Mouse (Mus musculus): ENCODE results near the gene Zfp652. TPM values are rescaled to one million over a fixed set of nuclear protein-coding genes. Genes with fewer than 3 reads are reported as not detected.
A peak's percentile ranks its signal among the peaks of the same experiment; 100 is the strongest.
"Not testable (repeated sequence)": the region's sequence is repeated elsewhere in the genome, so short reads cannot be mapped to it uniquely, and the experiment has no call there.

Gene Zfp652
- polyA plus RNA-seq (2014; fragmentation: Nextera tagmentation; extraction: Ambion mirVana), result 13.6 and 13.7 TPM in 2 replicates

DNA sequence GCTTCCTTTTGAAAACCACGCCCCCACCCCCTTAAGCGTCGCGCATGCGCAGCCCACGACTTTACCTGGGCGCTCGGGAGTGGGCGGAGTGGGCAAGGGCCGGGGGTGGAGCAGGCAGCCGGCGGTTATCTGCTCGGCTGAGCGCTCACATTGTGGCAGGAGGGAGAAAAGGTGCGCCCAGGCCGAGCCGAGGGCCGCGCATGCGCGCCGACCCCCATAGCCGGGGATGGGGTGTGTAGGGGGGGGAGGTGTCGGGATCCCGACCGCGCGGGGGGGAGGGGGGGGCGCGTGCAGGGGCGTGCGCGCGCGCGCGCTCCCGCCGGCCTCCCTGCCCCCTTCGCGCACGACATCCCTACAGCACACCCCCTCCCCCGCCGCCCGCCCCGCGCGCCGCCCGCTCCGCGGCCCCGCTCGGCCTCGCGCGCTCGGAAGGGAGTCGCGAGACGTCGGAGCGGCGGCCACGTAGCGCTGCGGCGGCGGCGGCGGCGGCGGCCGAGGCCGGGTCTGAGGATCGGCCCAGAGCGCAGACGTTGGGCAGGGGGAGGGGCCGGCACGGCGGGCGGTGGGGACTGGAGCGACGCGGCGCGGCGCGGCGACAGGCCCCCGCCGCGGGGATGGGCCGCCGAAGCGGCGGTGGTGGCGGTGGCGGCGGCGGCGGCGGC, at the start of gene Zfp652:
Gene Zfp652, plus strand, starts transcription at position 111 of the 662 bp plus-strand sequence.
- Histone ChIP-seq H3K4me1 (replicated peaks; ENCODE audit: control insufficient read depth, insufficient read depth, low read length) (peaks cover 4% of the 10 kb centered on the region; the same call in 1 of the 2 replicates), H3K9ac (ENCODE audit: low read depth, low read length) (peak within 1 kb of the TSS; percentile 96), H3K36me3 (ENCODE audit: control insufficient read depth, insufficient read depth, low read length) (no peaks in the 10 kb centered on the region), H3K4me3 (ENCODE audit: low read depth, low read length) (peak within 1 kb of the TSS; percentile 92), H3K27ac (ENCODE audit: low read depth, low read length) (peak within 1 kb of the TSS; percentile 98), H3K4me2 (replicated peaks; ENCODE audit: low read depth, low read length) (peak within 1 kb of the TSS; percentile 84), H3K9me3 (ENCODE audit: control insufficient read depth, low read length) (no peaks in the 10 kb centered on the region), H3K27me3 (ENCODE audit: control insufficient read depth, insufficient read depth, low read length) (no peaks in the 10 kb centered on the region)
- ATAC-seq (ENCODE audit: low FRiP score) (peak; percentile 91), DNase-seq (ENCODE audit: low spot score) (peak; percentile 91)
- WGBS, result under 1% methylated on average over 25 of the region's 103 CpGs

DNA sequence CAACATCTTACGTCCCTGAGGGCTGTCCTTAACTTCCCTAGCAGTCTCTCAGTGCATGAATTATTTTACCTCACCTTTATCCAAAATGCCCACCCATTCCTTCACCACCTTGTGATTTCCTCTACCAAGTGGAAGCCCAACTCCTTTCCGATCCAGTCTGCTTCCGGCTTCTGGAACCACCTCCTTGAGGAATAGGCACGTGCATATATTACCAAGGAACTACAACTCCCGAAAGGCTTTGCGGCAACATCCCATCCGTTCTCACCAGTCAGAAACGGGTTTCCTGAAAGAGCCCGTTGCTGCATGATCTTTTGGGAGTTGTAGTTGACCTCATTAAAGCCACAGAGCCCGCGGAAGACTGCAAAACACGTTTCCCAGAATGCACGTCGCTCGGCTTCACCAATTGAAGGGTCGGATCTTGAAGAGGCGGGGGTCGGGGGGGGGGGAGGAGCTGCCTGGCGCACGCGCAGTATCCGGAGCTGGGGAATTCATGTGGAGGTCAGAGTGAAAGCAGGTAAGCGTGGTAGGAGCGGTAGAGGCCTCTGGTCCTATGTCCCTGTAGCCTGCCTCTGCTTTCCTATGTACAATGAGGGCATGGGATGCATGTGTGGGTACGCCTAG, 45.8 kb upstream of the Zfp652 start, which contains the start of gene Phb:
Gene Phb, plus strand, starts transcription at position 429 of the 621 bp plus-strand sequence.
- H3K4me3 ChIP-seq (ENCODE audit: low read depth, low read length), result peak within 1 kb of the TSS; percentile 72
- H3K9me3 ChIP-seq (ENCODE audit: control insufficient read depth, low read length), result no peaks in the 10 kb centered on the region
- no peaks in the 10 kb centered on the region for H3K27me3 ChIP-seq (ENCODE audit: control insufficient read depth, insufficient read depth, low read length)
- H3K9ac ChIP-seq (ENCODE audit: low read depth, low read length), result peak within 1 kb of the TSS; percentile 79
- H3K27ac ChIP-seq (ENCODE audit: low read depth, low read length), result no peak within 1 kb of the TSS
- ATAC-seq (ENCODE audit: low FRiP score) (peak; percentile 95), DNase-seq (ENCODE audit: low spot score) (peak; percentile 97)
- no peaks in the 10 kb centered on the region for H3K36me3 ChIP-seq (ENCODE audit: control insufficient read depth, insufficient read depth, low read length)
- 0 out of 2 replicates have a peak, but pooled peaks cover 2% of the 10 kb centered on the region for H3K4me1 ChIP-seq (replicated peaks; ENCODE audit: control insufficient read depth, insufficient read depth, low read length)
- H3K4me2 ChIP-seq (replicated peaks; ENCODE audit: low read depth, low read length), result peak within 1 kb of the TSS; percentile 91
- 2% methylated on average over 25 of the region's 25 CpGs for WGBS

DNA sequence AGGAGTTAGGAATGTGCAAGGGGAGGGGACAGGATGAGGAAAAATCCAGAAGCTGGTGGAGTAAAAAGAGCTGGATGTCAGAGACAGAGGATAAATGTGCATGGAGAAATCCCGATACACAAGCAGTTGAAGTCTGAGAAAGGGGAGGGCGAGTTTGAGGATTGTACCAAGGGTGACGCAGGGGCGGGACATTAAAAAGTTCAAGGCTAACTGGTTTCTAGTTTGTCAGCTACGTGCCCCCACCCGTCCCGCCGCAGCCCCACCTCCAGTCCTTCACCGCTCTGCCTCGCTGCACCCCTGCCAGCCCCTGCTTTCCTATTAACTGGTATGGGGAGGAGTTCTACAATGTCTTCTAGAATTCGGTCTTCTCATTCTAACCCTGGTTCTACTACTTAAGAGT, 45.3 kb upstream of the Zfp652 start:
- H3K4me1 ChIP-seq (replicated peaks; ENCODE audit: control insufficient read depth, insufficient read depth, low read length), result 0 out of 2 replicates have a peak, but pooled peaks cover 2% of the 10 kb centered on the region
- DNase-seq (ENCODE audit: low spot score), result no peak
- H3K4me3 ChIP-seq (ENCODE audit: low read depth, low read length), result peak overlapping the region; percentile 72
- no peak overlapping the region for H3K27ac ChIP-seq (ENCODE audit: low read depth, low read length)
- ATAC-seq (ENCODE audit: low FRiP score), result no peak; the same call in 1 of the 2 replicates
- H3K9ac ChIP-seq (ENCODE audit: low read depth, low read length), result peak overlapping the region; percentile 79
- H3K27me3 ChIP-seq (ENCODE audit: control insufficient read depth, insufficient read depth, low read length), result no peaks in the 10 kb centered on the region
- no peaks in the 10 kb centered on the region for H3K36me3 ChIP-seq (ENCODE audit: control insufficient read depth, insufficient read depth, low read length)
- 5% methylated on average over 11 of the region's 11 CpGs for WGBS
- no peaks in the 10 kb centered on the region for H3K9me3 ChIP-seq (ENCODE audit: control insufficient read depth, low read length)
- peak overlapping the region; percentile 91 for H3K4me2 ChIP-seq (replicated peaks; ENCODE audit: low read depth, low read length)

DNA sequence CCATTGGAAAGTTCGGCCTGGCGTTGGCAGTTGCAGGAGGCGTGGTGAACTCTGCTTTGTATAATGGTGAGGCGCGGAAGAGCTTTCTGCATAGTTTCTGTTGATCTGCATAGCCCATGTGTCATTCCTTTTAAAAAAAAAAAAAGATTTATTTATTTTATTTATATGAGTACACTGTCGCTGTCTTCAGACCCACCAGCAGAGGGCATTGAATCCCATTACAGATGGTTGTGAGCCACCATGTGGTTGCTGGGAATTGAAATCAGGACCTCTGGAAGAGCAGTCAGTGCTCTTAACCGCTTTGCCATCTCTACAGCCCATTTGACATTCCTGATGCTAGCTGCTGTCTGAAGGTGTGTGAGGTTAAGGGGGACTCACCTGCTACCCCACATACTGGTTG, 44.4 kb upstream of the Zfp652 start:
- not testable (repeated sequence) for ATAC-seq (ENCODE audit: low FRiP score); H3K9me3 ChIP-seq (ENCODE audit: control insufficient read depth, low read length); H3K27me3 ChIP-seq (ENCODE audit: control insufficient read depth, insufficient read depth, low read length); H3K4me2 ChIP-seq (replicated peaks; ENCODE audit: low read depth, low read length); DNase-seq (ENCODE audit: low spot score); H3K4me3 ChIP-seq (ENCODE audit: low read depth, low read length); H3K9ac ChIP-seq (ENCODE audit: low read depth, low read length); H3K4me1 ChIP-seq (replicated peaks; ENCODE audit: control insufficient read depth, insufficient read depth, low read length); H3K27ac ChIP-seq (ENCODE audit: low read depth, low read length); H3K36me3 ChIP-seq (ENCODE audit: control insufficient read depth, insufficient read depth, low read length)
- 92% methylated on average over 7 of the region's 7 CpGs for WGBS

DNA sequence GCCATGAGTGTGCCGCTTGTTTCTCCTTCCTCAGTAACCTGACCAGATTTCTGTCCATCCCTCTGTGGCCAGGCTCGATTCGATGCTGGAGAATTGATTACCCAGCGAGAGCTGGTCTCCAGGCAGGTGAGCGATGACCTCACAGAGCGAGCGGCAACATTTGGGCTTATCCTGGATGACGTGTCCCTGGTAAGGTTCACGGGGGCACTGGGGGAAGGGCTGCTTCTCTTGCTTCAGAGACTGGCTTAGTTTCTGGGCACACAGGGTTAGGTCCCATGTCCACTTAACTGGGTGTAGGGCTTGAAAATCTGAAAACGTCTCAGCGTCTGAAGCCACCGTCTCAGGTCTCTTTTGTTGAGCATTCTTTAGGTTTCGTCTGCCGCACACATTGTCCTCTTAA, 37.0 kb upstream of the Zfp652 start:
- DNase-seq (ENCODE audit: low spot score), result no peak
- no peak for ATAC-seq (ENCODE audit: low FRiP score)
- no peak overlapping the region for H3K4me2 ChIP-seq (replicated peaks; ENCODE audit: low read depth, low read length)
- H3K27me3 ChIP-seq (ENCODE audit: control insufficient read depth, insufficient read depth, low read length), result no peaks in the 10 kb centered on the region
- no peaks in the 10 kb centered on the region for H3K36me3 ChIP-seq (ENCODE audit: control insufficient read depth, insufficient read depth, low read length)
- peak overlapping the region; percentile 58; the same call in 1 of the 2 replicates for H3K27ac ChIP-seq (ENCODE audit: low read depth, low read length)
- no peaks in the 10 kb centered on the region; the same call in 1 of the 2 replicates for H3K4me1 ChIP-seq (replicated peaks; ENCODE audit: control insufficient read depth, insufficient read depth, low read length)
- H3K4me3 ChIP-seq (ENCODE audit: low read depth, low read length), result no peak overlapping the region
- no peaks in the 10 kb centered on the region for H3K9me3 ChIP-seq (ENCODE audit: control insufficient read depth, low read length)
- H3K9ac ChIP-seq (ENCODE audit: low read depth, low read length), result no peak overlapping the region
- 89% methylated on average over 14 of the region's 14 CpGs for WGBS

DNA sequence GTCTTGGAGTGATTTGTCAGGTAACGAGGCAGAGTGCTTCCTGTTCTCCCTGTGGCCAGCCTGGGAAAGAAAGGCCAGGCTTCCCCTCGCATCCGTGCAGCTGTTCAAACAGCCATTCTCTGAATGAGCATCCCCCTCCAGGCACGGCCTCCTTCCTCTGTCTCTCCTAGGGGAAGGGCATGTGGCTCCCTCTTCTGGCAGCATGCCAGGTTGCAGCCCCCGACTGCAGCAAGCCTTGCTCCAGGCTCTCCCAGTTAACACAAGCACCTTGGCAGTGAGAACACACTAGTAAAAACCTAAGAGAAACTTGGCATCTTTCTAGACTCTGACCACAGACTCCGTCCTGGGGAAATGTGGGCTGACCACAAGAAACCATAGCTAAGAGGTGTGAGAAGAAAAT, 36.2 kb upstream of the Zfp652 start:
- H3K9me3 ChIP-seq (ENCODE audit: control insufficient read depth, low read length), result no peaks in the 10 kb centered on the region
- no peaks in the 10 kb centered on the region; the same call in 1 of the 2 replicates for H3K4me1 ChIP-seq (replicated peaks; ENCODE audit: control insufficient read depth, insufficient read depth, low read length)
- 0 out of 2 replicates have a peak overlapping the region, but pooled peaks have one; percentile 15 for H3K9ac ChIP-seq (ENCODE audit: low read depth, low read length)
- 26% methylated on average over 6 of the region's 6 CpGs for WGBS
- no peaks in the 10 kb centered on the region for H3K27me3 ChIP-seq (ENCODE audit: control insufficient read depth, insufficient read depth, low read length)
- no peak overlapping the region; the same call in 1 of the 2 replicates for H3K27ac ChIP-seq (ENCODE audit: low read depth, low read length)
- ATAC-seq (ENCODE audit: low FRiP score) (peak; percentile 40; the same call in 1 of the 2 replicates), DNase-seq (ENCODE audit: low spot score) (peak; percentile 91)
- no peak overlapping the region for H3K4me2 ChIP-seq (replicated peaks; ENCODE audit: low read depth, low read length)
- no peak overlapping the region for H3K4me3 ChIP-seq (ENCODE audit: low read depth, low read length)
- no peaks in the 10 kb centered on the region for H3K36me3 ChIP-seq (ENCODE audit: control insufficient read depth, insufficient read depth, low read length)

DNA sequence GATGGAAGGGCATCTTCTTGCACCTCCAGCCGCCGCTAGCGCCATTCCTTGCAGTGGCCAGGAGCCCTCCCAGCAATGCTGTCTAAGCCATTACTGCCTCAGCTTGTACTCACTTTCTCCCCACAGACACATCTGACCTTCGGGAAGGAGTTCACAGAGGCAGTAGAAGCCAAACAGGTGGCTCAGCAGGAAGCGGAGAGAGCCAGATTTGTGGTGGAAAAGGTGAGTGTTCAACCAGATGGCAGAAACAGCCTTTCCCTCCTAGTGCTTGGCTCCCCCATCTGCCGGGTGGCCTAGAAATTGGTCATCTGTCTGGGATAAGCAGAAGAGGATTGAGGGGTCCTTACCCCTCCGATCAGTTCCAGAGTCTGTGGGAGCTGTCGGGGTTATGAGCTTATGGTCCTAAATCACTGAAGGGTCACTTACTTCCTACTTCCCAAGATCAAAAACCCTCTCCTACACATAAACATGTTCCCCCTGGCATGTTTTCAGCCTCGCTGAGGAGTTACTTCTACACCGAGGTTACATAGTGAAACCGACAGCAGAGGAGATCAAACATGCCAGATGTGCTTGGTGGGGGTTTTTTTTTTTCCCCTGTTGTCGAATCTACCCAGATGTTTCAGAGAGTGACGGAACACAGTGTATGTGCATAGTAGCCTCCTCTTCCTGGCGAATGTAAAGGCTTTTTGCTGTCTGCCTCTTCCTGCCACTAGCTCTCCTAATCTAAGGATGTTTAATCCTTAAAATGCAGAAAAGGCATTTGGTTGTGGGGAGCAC, 34.4 kb upstream of the Zfp652 start:
- 86% methylated on average over 14 of the region's 14 CpGs for WGBS
- no peak for ATAC-seq (ENCODE audit: low FRiP score)
- H3K27ac ChIP-seq (ENCODE audit: low read depth, low read length), result no peak overlapping the region
- H3K4me3 ChIP-seq (ENCODE audit: low read depth, low read length), result no peak overlapping the region
- no peak for DNase-seq (ENCODE audit: low spot score)
- no peaks in the 10 kb centered on the region; the same call in 1 of the 2 replicates for H3K4me1 ChIP-seq (replicated peaks; ENCODE audit: control insufficient read depth, insufficient read depth, low read length)
- H3K4me2 ChIP-seq (replicated peaks; ENCODE audit: low read depth, low read length), result no peak overlapping the region
- no peaks in the 10 kb centered on the region for H3K9me3 ChIP-seq (ENCODE audit: control insufficient read depth, low read length)
- no peak overlapping the region for H3K9ac ChIP-seq (ENCODE audit: low read depth, low read length)
- no peaks in the 10 kb centered on the region for H3K36me3 ChIP-seq (ENCODE audit: control insufficient read depth, insufficient read depth, low read length)
- H3K27me3 ChIP-seq (ENCODE audit: control insufficient read depth, insufficient read depth, low read length), result no peaks in the 10 kb centered on the region

DNA sequence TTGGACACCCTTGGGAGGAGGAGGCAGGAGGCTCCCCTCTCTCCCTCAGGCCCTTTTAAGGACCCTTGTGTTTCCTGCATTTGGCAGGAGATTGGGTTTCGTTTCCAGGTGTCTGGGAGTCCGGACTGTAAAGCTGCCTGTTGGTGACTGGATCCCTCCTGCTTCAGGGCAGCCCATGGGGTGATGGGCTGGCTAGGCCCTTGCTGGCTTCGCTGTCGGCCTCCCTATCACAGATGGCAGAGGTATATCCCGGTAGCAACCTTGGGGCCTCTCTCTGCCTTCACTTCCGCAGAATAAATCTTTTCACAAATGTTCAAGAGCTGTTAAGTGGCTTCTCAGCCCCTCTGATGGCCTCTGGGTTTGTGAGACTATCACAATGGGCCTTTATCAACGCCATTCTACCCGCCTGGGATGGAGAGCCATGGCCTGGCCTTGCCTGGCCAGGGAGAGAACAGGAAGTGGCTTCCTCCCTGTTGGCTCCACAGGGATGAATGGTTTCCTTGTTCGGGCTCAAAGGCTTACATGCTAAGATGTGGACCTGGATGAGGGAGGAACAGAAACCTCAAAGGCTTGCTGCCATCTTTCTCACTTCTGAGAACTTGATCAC, 30.4 kb upstream of the Zfp652 start:
- Histone ChIP-seq H3K36me3 (ENCODE audit: control insufficient read depth, insufficient read depth, low read length) (no peaks in the 10 kb centered on the region), H3K9ac (ENCODE audit: low read depth, low read length) (no peak overlapping the region), H3K4me1 (replicated peaks; ENCODE audit: control insufficient read depth, insufficient read depth, low read length) (no peaks in the 10 kb centered on the region), H3K27me3 (ENCODE audit: control insufficient read depth, insufficient read depth, low read length) (no peaks in the 10 kb centered on the region), H3K27ac (ENCODE audit: low read depth, low read length) (peak overlapping the region; percentile 24; the same call in 1 of the 2 replicates), H3K9me3 (ENCODE audit: control insufficient read depth, low read length) (no peaks in the 10 kb centered on the region), H3K4me3 (ENCODE audit: low read depth, low read length) (no peak overlapping the region), H3K4me2 (replicated peaks; ENCODE audit: low read depth, low read length) (no peak overlapping the region)
- no peak for ATAC-seq (ENCODE audit: low FRiP score)
- WGBS, result 68% methylated on average over 9 of the region's 9 CpGs
- DNase-seq (ENCODE audit: low spot score), result no peak

Measured in hindbrain, embryonic 11.5 days (tissue).